Mouse (Mus musculus): ENCODE measurements around the gene Zfand3. TPM values are rescaled to one million over a fixed set of nuclear protein-coding genes. Genes with fewer than 3 reads are reported as not detected.
A peak's percentile ranks its signal among the peaks of the same experiment; 100 is the strongest.

Gene Zfand3
- polyA plus RNA-seq, 1 experiment from 2014 or later, result 43.0 TPM

DNA sequence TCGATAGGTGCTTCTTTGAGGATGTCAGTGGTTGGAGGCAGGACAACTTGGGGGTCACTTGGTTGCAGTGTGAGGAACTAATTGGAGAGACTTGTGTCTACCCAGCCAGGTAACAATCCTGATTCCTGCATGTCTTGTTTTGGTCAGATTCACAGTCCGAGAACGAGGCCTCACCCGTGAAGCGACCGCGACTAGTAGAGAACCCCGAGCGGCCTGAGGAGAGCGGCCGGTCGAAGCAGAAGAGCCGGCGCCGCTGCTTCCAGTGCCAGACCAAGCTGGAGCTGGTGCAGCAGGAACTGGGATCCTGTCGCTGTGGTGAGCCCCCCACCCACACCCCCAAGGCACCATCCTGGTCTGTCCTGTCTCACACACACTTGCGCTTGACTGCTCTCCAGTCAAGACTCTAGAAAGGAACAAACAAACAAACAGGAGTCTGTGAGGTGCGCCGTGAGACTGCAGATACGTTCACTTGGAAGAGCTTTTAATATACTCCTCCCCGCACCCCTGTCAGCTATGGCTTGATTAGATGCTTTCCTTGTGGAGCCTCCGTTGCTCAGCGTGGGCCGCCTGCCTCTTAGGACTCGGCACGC, 188.0 kb downstream of the Zfand3 start:
- 84% methylated on average over 26 of the region's 26 CpGs for WGBS
- Histone ChIP-seq H3K27ac (no peak overlapping the region), H3K9ac (no peak overlapping the region), H3K27me3 (replicated peaks) (no peaks in the 10 kb centered on the region), H3K36me3 (0 out of 2 replicates have a peak, but pooled peaks cover 4% of the 10 kb centered on the region), H3K4me1 (replicated peaks) (peaks cover 18% of the 10 kb centered on the region), H3K4me2 (replicated peaks) (no peak overlapping the region), H3K4me3 (replicated peaks) (no peak overlapping the region), H3K9me3 (no peaks in the 10 kb centered on the region)
- no peak for ATAC-seq

DNA sequence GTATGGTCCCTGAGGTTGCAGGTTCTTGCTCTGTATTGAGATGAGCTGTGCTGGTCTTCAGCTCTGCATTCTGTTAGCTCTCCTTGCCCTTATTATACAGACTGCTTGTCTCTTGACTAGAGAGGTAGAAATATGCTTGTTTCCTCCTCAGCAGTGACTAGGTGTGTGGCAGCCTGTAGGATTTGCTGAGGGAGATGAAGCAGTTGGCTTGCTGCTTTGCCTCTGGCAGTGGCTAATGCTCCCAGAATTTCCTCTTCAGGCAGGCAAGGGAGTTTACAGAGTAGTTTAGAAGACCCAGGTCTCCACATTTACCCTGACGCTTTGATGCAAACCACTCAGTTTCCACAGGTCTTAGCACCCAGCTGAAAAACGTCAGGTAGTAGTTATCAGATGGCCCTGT, 189.1 kb downstream of the Zfand3 start:
- no peak for ATAC-seq
- Histone ChIP-seq H3K9ac (no peak overlapping the region), H3K36me3 (0 out of 2 replicates have a peak, but pooled peaks cover 4% of the 10 kb centered on the region), H3K4me2 (replicated peaks) (no peak overlapping the region), H3K9me3 (no peaks in the 10 kb centered on the region), H3K4me1 (replicated peaks) (peaks cover 11% of the 10 kb centered on the region), H3K27ac (no peak overlapping the region), H3K27me3 (replicated peaks) (no peaks in the 10 kb centered on the region), H3K4me3 (replicated peaks) (no peak overlapping the region)
- 62% methylated on average over 2 of the region's 2 CpGs for WGBS

DNA sequence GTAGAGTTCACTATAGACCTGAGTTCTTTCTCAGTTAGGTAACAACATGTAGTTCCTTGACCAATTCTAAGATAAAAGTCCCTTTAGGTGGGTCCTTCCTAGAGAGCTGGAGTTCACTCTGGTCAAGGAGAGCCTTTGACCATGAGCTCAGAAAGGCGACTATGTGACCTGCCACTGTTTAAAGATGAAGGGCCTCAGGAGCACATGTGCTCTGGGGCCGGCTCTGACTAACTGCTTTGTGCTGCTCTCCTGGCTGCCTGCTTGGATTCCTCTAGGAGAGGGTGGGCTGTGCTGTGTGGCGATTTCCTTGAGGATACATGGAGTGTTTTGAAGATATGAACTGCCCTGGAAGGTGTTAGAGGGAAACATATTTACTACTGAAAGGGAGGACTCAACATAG, 189.6 kb downstream of the Zfand3 start:
- Histone ChIP-seq H3K4me1 (replicated peaks) (peaks cover 12% of the 10 kb centered on the region; the same call in 1 of the 2 replicates), H3K36me3 (0 out of 2 replicates have a peak, but pooled peaks cover 4% of the 10 kb centered on the region)

DNA sequence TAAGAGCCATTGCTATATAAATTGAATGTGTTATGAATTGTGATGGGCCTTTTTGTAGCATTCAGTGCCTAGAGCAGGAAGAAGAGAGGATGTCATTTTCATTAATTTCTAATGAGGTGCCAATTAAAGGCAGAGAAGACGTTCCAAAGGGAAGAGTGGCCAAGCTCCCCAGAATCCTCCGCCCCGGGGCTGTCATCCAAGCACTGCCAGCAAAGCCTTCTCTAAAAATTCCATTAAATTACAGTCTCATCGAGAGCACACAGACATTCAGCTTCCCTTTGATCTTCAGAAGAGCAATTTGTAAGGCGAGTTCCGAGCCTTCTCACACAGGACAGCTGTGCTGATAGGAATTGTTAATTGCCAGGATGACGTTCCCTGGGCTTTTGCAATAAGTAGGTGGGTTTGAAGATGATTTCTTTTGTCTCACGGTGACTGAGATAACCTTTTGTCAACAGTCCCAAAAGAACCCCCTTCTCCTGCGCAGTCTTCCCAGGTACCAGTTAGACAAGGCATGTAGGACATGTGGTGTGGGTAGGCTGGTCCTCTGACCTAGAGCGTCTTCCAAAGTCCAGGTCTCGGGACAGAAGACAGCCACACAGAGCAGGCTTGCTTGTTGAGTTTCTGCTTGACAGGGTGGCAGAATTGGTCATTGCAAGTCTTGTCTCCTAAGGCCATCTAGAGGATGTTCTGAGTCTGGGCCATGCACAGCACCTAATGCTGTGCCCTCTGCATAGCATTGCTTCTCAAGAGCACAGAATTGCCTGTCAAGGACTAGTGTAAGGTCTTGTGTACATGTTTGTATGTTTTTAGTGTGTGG, 190.3 kb downstream of the Zfand3 start:
- no peaks in the 10 kb centered on the region for H3K9me3 ChIP-seq
- H3K36me3 ChIP-seq, result 0 out of 2 replicates have a peak, but pooled peaks cover 4% of the 10 kb centered on the region
- H3K27ac ChIP-seq, result no peak overlapping the region
- H3K4me1 ChIP-seq (replicated peaks), result peaks cover 17% of the 10 kb centered on the region
- H3K4me3 ChIP-seq (replicated peaks), result no peak overlapping the region
- H3K27me3 ChIP-seq (replicated peaks), result no peaks in the 10 kb centered on the region
- WGBS, result 60% methylated on average over 11 of the region's 11 CpGs
- ATAC-seq, result no peak
- no peak overlapping the region for H3K4me2 ChIP-seq (replicated peaks)
- no peak overlapping the region for H3K9ac ChIP-seq

More for the DNA sequence above, 189.6 kb downstream of the Zfand3 start:
- 49% methylated on average over 3 of the region's 3 CpGs for WGBS
- H3K9ac ChIP-seq, result no peak overlapping the region
- ATAC-seq, result no peak
- H3K27ac ChIP-seq, result no peak overlapping the region
- H3K4me2 ChIP-seq (replicated peaks), result no peak overlapping the region
- no peaks in the 10 kb centered on the region for H3K27me3 ChIP-seq (replicated peaks)
- no peaks in the 10 kb centered on the region for H3K9me3 ChIP-seq
- no peak overlapping the region for H3K4me3 ChIP-seq (replicated peaks)

DNA sequence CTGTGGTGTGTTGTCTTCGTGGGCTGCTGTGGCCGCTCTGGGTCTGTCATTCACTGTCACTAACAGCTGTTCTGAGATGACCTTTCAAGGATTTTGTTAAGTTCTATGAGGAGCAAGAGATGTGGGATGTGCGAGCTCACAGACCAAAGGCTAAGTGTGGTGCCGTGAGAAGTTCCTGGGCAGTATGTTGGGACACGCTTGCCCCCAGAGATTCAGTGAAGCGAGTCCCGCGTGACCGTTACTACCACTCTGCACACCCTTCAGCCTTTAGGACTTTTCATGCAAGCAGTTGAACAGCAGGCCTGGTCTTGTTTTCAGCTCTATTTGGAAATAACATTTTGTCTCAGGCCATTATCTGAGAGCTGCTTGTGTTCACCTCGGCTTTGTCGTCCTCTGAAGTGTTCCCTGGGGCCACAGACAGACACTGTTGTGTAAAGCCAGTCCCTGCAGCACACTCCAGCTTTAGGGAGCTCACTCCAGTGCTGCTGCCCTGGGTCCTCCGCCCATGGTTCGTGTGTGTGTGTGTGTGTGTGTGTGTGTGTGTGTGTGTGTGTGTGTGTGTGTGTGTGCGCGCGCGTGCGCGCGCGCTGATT, 191.2 kb downstream of the Zfand3 start:
- peaks cover 23% of the 10 kb centered on the region for H3K4me1 ChIP-seq (replicated peaks)
- H3K4me3 ChIP-seq (replicated peaks), result no peak overlapping the region
- H3K9ac ChIP-seq, result no peak overlapping the region
- H3K27ac ChIP-seq, result no peak overlapping the region
- no peak overlapping the region for H3K4me2 ChIP-seq (replicated peaks)
- WGBS, result 88% methylated on average over 19 of the region's 21 CpGs
- ATAC-seq, result no peak
- 0 out of 2 replicates have a peak, but pooled peaks cover 4% of the 10 kb centered on the region for H3K36me3 ChIP-seq
- H3K9me3 ChIP-seq, result no peaks in the 10 kb centered on the region
- H3K27me3 ChIP-seq (replicated peaks), result no peaks in the 10 kb centered on the region

DNA sequence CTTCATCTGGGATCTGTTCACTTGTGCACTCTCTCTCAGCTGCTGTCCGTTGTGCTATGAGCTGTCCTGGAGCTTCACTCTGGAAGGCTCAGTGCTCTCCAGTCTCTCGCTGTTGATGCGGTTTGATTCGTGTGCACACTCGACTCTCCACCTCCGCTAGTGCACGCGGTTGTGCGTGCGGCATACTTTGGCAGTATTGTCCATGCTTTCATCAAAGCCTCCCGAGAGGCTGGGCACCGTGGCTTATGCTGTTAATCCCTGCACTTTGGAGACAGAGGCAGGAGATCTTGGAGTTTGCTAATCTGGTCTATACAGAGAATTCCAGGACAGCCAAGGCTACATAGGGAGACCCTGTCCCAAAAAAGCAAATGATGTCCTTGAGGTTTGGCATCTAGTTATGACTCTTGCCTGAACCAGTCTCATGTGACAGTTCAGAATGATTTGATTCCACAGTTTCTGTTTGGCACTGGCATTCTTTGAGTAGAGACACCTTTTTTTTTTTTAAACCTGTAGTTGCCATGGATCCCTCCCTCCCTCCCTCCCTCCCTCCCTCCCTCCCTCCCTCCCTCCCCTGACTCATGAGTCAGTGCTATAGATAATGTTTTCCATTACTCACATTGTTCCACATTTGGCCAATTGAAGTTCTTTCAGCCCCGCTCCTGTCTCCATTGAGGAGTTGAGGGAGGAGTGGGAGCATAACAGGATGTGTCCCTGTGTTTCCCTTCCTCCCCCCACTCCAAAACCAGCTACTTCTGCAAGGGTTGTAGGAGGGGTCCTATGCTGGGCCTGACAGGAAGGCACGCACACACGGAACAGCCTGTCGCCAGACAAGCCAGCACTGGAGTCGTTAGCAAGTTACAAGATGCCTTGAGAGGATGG, 192.1 kb downstream of the Zfand3 start:
- H3K27ac ChIP-seq, result no peak overlapping the region
- ATAC-seq, result no peak; the same call in 1 of the 2 replicates
- WGBS, result 79% methylated on average over 17 of the region's 17 CpGs
- peaks cover 23% of the 10 kb centered on the region for H3K4me1 ChIP-seq (replicated peaks)
- H3K27me3 ChIP-seq (replicated peaks), result no peaks in the 10 kb centered on the region
- H3K9me3 ChIP-seq, result no peaks in the 10 kb centered on the region
- no peak overlapping the region for H3K4me3 ChIP-seq (replicated peaks)
- H3K4me2 ChIP-seq (replicated peaks), result no peak overlapping the region
- H3K9ac ChIP-seq, result no peak overlapping the region
- H3K36me3 ChIP-seq, result 0 out of 2 replicates have a peak, but pooled peaks cover 4% of the 10 kb centered on the region

DNA sequence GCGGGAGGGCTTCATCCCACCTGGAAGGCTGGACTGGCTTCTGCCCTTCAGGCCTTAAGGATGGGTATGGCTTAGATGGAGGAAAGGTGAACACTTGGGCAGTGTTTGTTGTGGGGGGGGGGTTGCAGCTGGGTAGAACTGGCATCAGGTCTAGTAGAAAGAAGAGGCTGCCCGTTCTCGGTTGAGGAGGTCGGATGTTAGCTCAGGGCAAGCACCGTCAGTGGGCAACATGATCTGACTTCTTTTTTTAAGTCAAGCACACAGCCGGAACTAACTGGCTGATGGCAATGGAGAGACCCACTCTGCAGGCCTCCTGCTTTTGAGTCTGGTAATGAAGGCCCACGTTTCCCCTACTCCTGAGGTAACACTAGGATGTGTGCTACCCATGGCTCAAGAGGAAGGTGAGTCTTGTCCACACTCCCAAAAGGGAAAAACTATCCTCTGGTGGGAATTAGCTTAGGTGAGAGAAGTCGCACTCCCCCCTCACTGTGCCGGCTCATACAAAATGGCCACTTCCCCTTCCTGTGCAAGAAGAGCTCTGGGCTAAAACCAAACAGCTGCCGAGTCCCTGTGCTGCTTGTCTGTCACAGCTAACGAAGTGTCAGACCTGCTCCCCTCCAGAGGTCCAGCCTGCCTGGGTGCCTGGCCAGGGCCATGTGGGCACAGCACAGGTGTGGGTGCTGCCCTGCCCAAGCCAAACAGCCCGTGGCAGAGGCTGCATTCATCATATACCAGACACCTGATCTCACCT, 192.9 kb downstream of the Zfand3 start:
- peaks cover 23% of the 10 kb centered on the region for H3K4me1 ChIP-seq (replicated peaks)
- 69% methylated on average over 12 of the region's 12 CpGs for WGBS
- H3K27ac ChIP-seq, result no peak overlapping the region

DNA sequence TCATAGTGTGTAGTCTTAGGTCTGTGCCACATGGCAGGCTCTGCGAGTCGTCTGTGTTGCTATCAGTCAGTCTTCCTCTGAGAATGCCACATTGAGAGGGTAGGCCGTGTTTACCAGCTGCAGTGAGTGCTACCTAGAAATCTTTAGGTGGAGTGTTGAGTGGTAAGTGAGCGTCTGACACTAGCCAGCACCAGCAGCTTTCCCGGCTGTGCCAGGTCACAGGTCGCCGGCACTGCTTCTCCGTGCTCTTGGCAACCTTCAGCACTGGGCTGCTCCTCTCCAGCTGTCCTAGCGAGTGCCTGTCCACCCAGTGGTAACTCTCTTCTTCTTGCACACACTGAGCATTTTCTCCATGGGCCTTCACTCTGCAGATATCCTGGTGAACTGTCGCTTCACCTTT, 193.9 kb downstream of the Zfand3 start:
- ATAC-seq, result no peak
- Histone ChIP-seq H3K27me3 (replicated peaks) (no peaks in the 10 kb centered on the region), H3K27ac (no peak overlapping the region), H3K4me3 (replicated peaks) (no peak overlapping the region), H3K4me2 (replicated peaks) (no peak overlapping the region), H3K4me1 (replicated peaks) (peaks cover 26% of the 10 kb centered on the region), H3K36me3 (no peaks in the 10 kb centered on the region), H3K9me3 (no peaks in the 10 kb centered on the region), H3K9ac (no peak overlapping the region)
- WGBS, result 71% methylated on average over 10 of the region's 10 CpGs

More for the DNA sequence above, 192.9 kb downstream of the Zfand3 start:
- Histone ChIP-seq H3K4me3 (replicated peaks) (no peak overlapping the region), H3K9me3 (no peaks in the 10 kb centered on the region), H3K4me2 (replicated peaks) (no peak overlapping the region), H3K36me3 (0 out of 2 replicates have a peak, but pooled peaks cover 4% of the 10 kb centered on the region), H3K27me3 (replicated peaks) (no peaks in the 10 kb centered on the region), H3K9ac (no peak overlapping the region)
- ATAC-seq, result peak; percentile 30; the same call in 1 of the 2 replicates

DNA sequence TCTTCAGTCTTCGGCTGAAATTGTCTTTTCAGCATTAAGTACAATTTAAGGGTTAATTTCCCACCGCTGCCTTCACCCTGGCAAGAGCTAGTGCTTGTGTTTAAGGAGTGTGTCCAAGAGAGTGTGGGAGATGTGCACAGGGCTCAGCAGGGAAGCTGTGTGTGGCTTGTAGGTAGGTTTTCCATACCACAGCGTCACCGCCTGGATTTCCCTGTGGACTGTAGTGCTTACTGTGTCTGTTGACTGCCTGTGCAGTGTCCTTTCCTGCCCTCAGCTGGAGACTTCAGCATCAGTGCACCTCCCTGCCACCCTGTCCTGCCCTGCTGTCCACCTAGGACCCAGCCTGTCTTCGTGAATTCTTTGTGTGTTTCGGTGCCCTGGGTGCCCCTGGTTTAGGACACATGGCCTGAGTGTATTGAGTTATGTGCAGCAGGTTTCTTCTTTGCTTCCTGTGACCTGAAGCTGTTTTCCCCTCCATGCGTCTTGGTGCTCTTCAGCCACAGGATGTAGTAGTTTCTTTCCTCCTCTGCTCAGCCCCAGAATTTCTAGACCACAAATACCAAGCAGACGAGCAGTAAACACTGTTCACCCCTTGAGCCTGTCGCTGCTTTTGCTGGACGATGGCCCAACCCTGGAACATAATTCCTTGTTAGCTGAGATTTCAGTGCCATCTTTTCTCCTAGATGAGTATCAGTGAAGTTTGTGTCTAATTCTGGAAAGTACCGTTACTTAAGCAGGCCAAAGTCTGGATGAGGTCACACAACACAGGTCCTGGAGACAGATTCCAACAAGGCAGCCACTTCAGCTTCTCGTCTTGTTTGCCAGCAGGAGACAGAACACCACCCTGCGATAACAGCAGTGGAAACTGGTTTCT, 195.1 kb downstream of the Zfand3 start:
- no peak overlapping the region for H3K9ac ChIP-seq
- H3K4me2 ChIP-seq (replicated peaks), result no peak overlapping the region
- H3K9me3 ChIP-seq, result no peaks in the 10 kb centered on the region
- no peak overlapping the region for H3K4me3 ChIP-seq (replicated peaks)
- no peak overlapping the region for H3K27ac ChIP-seq
- H3K4me1 ChIP-seq (replicated peaks), result peaks cover 35% of the 10 kb centered on the region
- WGBS, result 57% methylated on average over 13 of the region's 13 CpGs
- no peaks in the 10 kb centered on the region for H3K27me3 ChIP-seq (replicated peaks)
- no peak for ATAC-seq
- no peaks in the 10 kb centered on the region for H3K36me3 ChIP-seq

DNA sequence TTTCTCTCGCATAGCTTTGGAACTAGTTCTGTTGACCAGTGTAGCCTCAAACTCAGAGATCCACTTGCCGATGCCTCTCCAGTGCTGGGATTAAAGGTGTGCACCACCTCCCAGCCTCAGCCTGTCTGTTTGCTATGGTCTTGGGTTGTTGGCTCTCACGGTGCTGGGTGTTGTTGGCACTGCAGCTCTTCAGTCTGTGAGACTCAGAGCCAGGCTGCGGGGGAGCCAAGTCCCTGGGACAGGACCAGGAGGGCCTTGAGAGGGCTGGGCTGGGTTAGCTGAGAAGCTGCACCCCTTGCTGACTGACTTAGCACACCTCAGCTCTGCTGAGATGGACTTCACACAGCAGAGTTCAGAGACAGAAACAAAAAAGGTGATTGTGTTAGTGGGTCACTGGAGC, 195.8 kb downstream of the Zfand3 start:
- Histone ChIP-seq H3K36me3 (no peaks in the 10 kb centered on the region), H3K4me3 (replicated peaks) (no peak overlapping the region), H3K4me2 (replicated peaks) (no peak overlapping the region), H3K27me3 (replicated peaks) (no peaks in the 10 kb centered on the region), H3K27ac (no peak overlapping the region), H3K9ac (no peak overlapping the region), H3K4me1 (replicated peaks) (peaks cover 33% of the 10 kb centered on the region), H3K9me3 (no peaks in the 10 kb centered on the region)
- no peak for ATAC-seq
- WGBS, result 70% methylated on average over 4 of the region's 4 CpGs

Measured in intestine, embryonic 15.5 days (tissue).